ENCODE assay signal across 9 mouse cellular contexts in genomic region chr11:77872236-77872635, GRCm38 (mm10). TPM values are rescaled to one million over a fixed set of nuclear protein-coding genes. Genes with fewer than 3 reads are reported as not detected.
DNase-seq lines count a peak whose midpoint lies in the region.
"Had no signal": no experiment of that assay in that cellular context is flagged by ENCODE, and none has a peak within 500 bp of the region (broad histone marks: within the 10 kb centered on the region; RNA-seq: fewer than 3 reads in every experiment).

No protein-coding gene starts in this region.

- H3K9me3 ChIP-seq in hindbrain, embryonic 10.5 days, result no peaks in the 10 kb centered on the region

- WGBS in hindbrain, embryonic 10.5 days, result 3% methylated on average over 11 of the region's 11 CpGs

- H3K4me3 ChIP-seq in hindbrain, embryonic 10.5 days, result peak overlapping the region; percentile 36

- DNase-seq in heart, adult 11 months, result peak; percentile 86
- DNase-seq in heart, adult 8-10 months (ENCODE audit: low spot score), result no peak
- peak; percentile 87 for DNase-seq in cerebellum, adult 11-12 months
- no peak for DNase-seq in hindbrain, embryonic 10.5 days (ENCODE audit: low spot score)
- peak; percentile 58 for DNase-seq in mesoderm, embryonic 11.5 days (ENCODE audit: low read depth, low spot score)
- DNase-seq in gastrocnemius, postnatal 10 days, result no peak
- DNase-seq in ovary, postnatal 10 days (ENCODE audit: low spot score), result no peak
- no peak for DNase-seq in kidney, postnatal 10 days

- no peaks in the 10 kb centered on the region for H3K36me3 ChIP-seq in hindbrain, embryonic 10.5 days

- H3K4me1 ChIP-seq in hindbrain, embryonic 10.5 days (replicated peaks), result peaks cover 70% of the 10 kb centered on the region

- peak overlapping the region; percentile 81 for H3K27ac ChIP-seq in hindbrain, embryonic 10.5 days

- peaks cover 71% of the 10 kb centered on the region for H3K27me3 ChIP-seq in hindbrain, embryonic 10.5 days (ENCODE audit: insufficient read depth, poor library complexity, severe bottlenecking)

RNA-seq across cellular contexts. Expression of gene Pipox, which starts 21.7 kb away (rescaled TPM):
- under 1 TPM; 0.43 to 0.82 (median 0.59) TPM for total RNA-seq in heart, adult 8-10 months (2022)
- 7.3 and 13.1 TPM in 2 replicates for polyA plus RNA-seq in hindbrain, embryonic 10.5 days (2016; fragmentation: Nextera tagmentation; extraction: Ambion mirVana)
- 1 to 10 TPM in 1 of 2 experiments, under 1 TPM in 1; 0.52 to 1.1 TPM for total RNA-seq in gastrocnemius, postnatal 10 days (2021)
- polyA plus RNA-seq: C2C12 had no signal

RNA-seq across cellular contexts. Expression of gene Sez6, which starts 58.4 kb away (rescaled TPM):
- under 1 TPM; 0.19 to 0.84 (median 0.52) TPM for total RNA-seq in heart, adult 8-10 months (2022)
- 8.8 and 19.3 TPM in 2 replicates for polyA plus RNA-seq in hindbrain, embryonic 10.5 days (2016; fragmentation: Nextera tagmentation; extraction: Ambion mirVana)
- under 1 TPM; 0.54 to 0.70 TPM for total RNA-seq in gastrocnemius, postnatal 10 days (2021)
- polyA plus RNA-seq: C2C12 had no signal

Comparison
In these comparisons a context has a peak if more than half of its experiments do, and no peak if none do; other contexts are left out.
1. DNase-seq: peak in heart, adult 11 months (single experiment), cerebellum, adult 11-12 months (single experiment) and mesoderm, embryonic 11.5 days (single experiment); none in heart, adult 8-10 months (single experiment), hindbrain, embryonic 10.5 days (single experiment), gastrocnemius, postnatal 10 days (single experiment), ovary, postnatal 10 days (single experiment) and kidney, postnatal 10 days (single experiment).